Mouse (Mus musculus) midbrain, embryonic 16.5 days (tissue): ENCODE results near the gene Aldh3b2. TPM values are rescaled to one million over a fixed set of nuclear protein-coding genes. Genes with fewer than 3 reads are reported as not detected.

Experiments
- ATAC-seq: fragments of 200-750 bp; cut with Nextera tagmentation; 2 replicates; pipeline ENCODE4 v1.8.0; 2017; ENCODE audit warnings: moderate TSS enrichment
- H3K27ac ChIP-seq: fragments of 300-500 bp; sonication (generic); 2 replicates; pipeline ENCODE4 v1.5.1; 2014; ENCODE audit warnings: mild to moderate bottlenecking, low read length, mixed read lengths
- H3K27me3 ChIP-seq: fragments of 300-500 bp; sonication (generic); 2 replicates; pipeline ENCODE4 v1.6.1; 2014; ENCODE audit warnings: low read depth, low read length, mixed read lengths; ENCODE audit not compliant: control insufficient read depth, insufficient read depth
- H3K36me3 ChIP-seq: fragments of 300-500 bp; sonication (generic); 2 replicates; pipeline ENCODE4 v1.6.1; 2014; ENCODE audit warnings: mild to moderate bottlenecking, low read length, moderate library complexity, mixed read lengths; ENCODE audit not compliant: control insufficient read depth, insufficient read depth
- H3K4me1 ChIP-seq: fragments of 300-500 bp; sonication (generic); 2 replicates; pipeline ENCODE4 v1.6.1; 2014; ENCODE audit warnings: mild to moderate bottlenecking, low read length, mixed read lengths; ENCODE audit not compliant: control insufficient read depth, insufficient read depth
- H3K4me2 ChIP-seq: fragments of 300-500 bp; sonication (generic); 2 replicates; pipeline ENCODE4 v1.6.1; 2014; ENCODE audit warnings: mild to moderate bottlenecking, low read length, mixed read lengths
- H3K4me3 ChIP-seq: fragments of 300-500 bp; sonication (generic); 2 replicates; pipeline ENCODE4 v1.5.1; 2014; ENCODE audit warnings: low read depth, mild to moderate bottlenecking, low read length, moderate library complexity, mixed read lengths
- H3K9ac ChIP-seq: fragments of 300-500 bp; sonication (generic); 2 replicates; pipeline ENCODE4 v1.6.1; 2014; ENCODE audit warnings: low read depth, low read length, mixed read lengths
- H3K9me3 ChIP-seq: fragments of 300-500 bp; sonication (generic); replicated peaks from 2 replicates; pipeline ENCODE4 v1.6.1; 2014; ENCODE audit warnings: mild to moderate bottlenecking, low read length, mixed read lengths; ENCODE audit not compliant: control insufficient read depth, poor library complexity, severe bottlenecking
- WGBS: fragments of 180-500 bp; shearing (Covaris S2); extraction: QIAGEN DNeasy Blood & Tissue Kit; methylation state at CpG from one replicate; pipeline ENCODE4 v1.1.7; 2014; 5-methylcytosine and 5-hydroxymethylcytosine counted together
- polyA plus RNA-seq: library from polyadenylated mRNA; unstranded; fragments of >200 nt; fragmentation: Nextera tagmentation; extraction: Ambion mirVana; gene quantifications from 2 replicates; pipeline ENCODE4 v1.2.1, GENCODE M21; 2015

The Aldh3b2 gene
- polyA plus RNA-seq, 1 experiment from 2014 or later = 0.82 TPM

GRCm38 (mm10) chr19:4018743-4019583, 46.8 kb downstream of the Aldh3b2 start:
- Histone ChIP-seq H3K4me1 (no peaks in the 10 kb centered on the region), H3K27me3 (no peaks in the 10 kb centered on the region), H3K27ac (no peak overlapping the region), H3K4me3 (no peak overlapping the region), H3K4me2 (no peak overlapping the region), H3K9ac (no peak overlapping the region), H3K36me3 (no peaks in the 10 kb centered on the region), H3K9me3 (no peaks in the 10 kb centered on the region)
- peak; percentile 80 for ATAC-seq
- WGBS = 27% methylated on average over 18 of the region's 18 CpGs

GRCm38 (mm10) chr19:4023185-4023584, 51.1 kb downstream of the Aldh3b2 start:
- H3K36me3 ChIP-seq = no peaks in the 10 kb centered on the region
- no peak overlapping the region for H3K4me3 ChIP-seq
- H3K27me3 ChIP-seq = no peaks in the 10 kb centered on the region
- H3K9me3 ChIP-seq = no peaks in the 10 kb centered on the region
- H3K9ac ChIP-seq = no peak overlapping the region
- H3K27ac ChIP-seq = no peak overlapping the region
- 87% methylated on average over 7 of the region's 7 CpGs for WGBS
- no peak for ATAC-seq
- H3K4me1 ChIP-seq = no peaks in the 10 kb centered on the region
- no peak overlapping the region for H3K4me2 ChIP-seq

- Histone ChIP-seq H3K9me3 (no peaks in the 10 kb centered on the region), H3K27me3 (no peaks in the 10 kb centered on the region), H3K4me1 (no peaks in the 10 kb centered on the region), H3K9ac (no peak overlapping the region), H3K27ac (no peak overlapping the region), H3K4me2 (no peak overlapping the region), H3K36me3 (no peaks in the 10 kb centered on the region), H3K4me3 (no peak overlapping the region)
- ATAC-seq = no peak
Measured at GRCm38 (mm10) chr19:4027576-4027975, 55.4 kb downstream of the Aldh3b2 start.

Other genes starting within 250 kb of the Aldh3b2 start
- gene Kmt5b, start 204.9 kb upstream of the Aldh3b2 start, polyA plus RNA-seq = 50.3 and 59.6 TPM in 2 replicates
- 56.1 and 61.8 TPM in 2 replicates for gene Chka, start 120.6 kb upstream of the Aldh3b2 start, polyA plus RNA-seq
- gene Tcirg1, start 65.2 kb upstream of the Aldh3b2 start, polyA plus RNA-seq = 12.5 and 12.6 TPM in 2 replicates
- gene Ndufs8, start 59.6 kb upstream of the Aldh3b2 start, polyA plus RNA-seq = 229 and 245 TPM in 2 replicates
- 1.8 and 2.0 TPM in 2 replicates for gene Aldh3b1, start 42.5 kb upstream of the Aldh3b2 start, polyA plus RNA-seq
- gene Unc93b1, start 37.1 kb upstream of the Aldh3b2 start, polyA plus RNA-seq = 9.7 and 9.9 TPM in 2 replicates
- not detected in 2 replicates for gene Aldh3b3, start 13.7 kb upstream of the Aldh3b2 start, polyA plus RNA-seq
- gene Acy3, start 14.2 kb downstream of the Aldh3b2 start, polyA plus RNA-seq = 1.0 and 1.8 TPM in 2 replicates
- gene Tbx10, start 20.4 kb downstream of the Aldh3b2 start, polyA plus RNA-seq = not detected in 2 replicates
- gene Nudt8, start 28.3 kb downstream of the Aldh3b2 start, polyA plus RNA-seq = 24.5 and 28.8 TPM in 2 replicates
- gene Gm49405, start 28.3 kb downstream of the Aldh3b2 start, polyA plus RNA-seq = 6.4 and 6.6 TPM in 2 replicates
- 8.1 and 9.2 TPM in 2 replicates for gene Doc2g, start 31.0 kb downstream of the Aldh3b2 start, polyA plus RNA-seq
- 234 and 247 TPM in 2 replicates for gene Ndufv1, start 40.5 kb downstream of the Aldh3b2 start, polyA plus RNA-seq
- gene Gstp1, start 65.7 kb downstream of the Aldh3b2 start, polyA plus RNA-seq = 534 and 577 TPM in 2 replicates
- 1.3 and 5.2 TPM in 2 replicates for gene Gstp2, start 73.7 kb downstream of the Aldh3b2 start, polyA plus RNA-seq
- gene Gstp3, start 87.2 kb downstream of the Aldh3b2 start, polyA plus RNA-seq = not detected in 2 replicates
- gene Cabp2, start 109.2 kb downstream of the Aldh3b2 start, polyA plus RNA-seq = 0.44 TPM in 1 of 2 replicates, not detected in the other
- 83.1 and 83.2 TPM in 2 replicates for gene Cdk2ap2, start 124.9 kb downstream of the Aldh3b2 start, polyA plus RNA-seq
- 105 and 113 TPM in 2 replicates for gene Pitpnm1, start 127.7 kb downstream of the Aldh3b2 start, polyA plus RNA-seq
- 92.9 and 102 TPM in 2 replicates for gene Aip, start 153.5 kb downstream of the Aldh3b2 start, polyA plus RNA-seq
- 0.09 TPM in 1 of 2 replicates, not detected in the other for gene Gpr152, start 167.5 kb downstream of the Aldh3b2 start, polyA plus RNA-seq
- gene Cabp4, start 171.7 kb downstream of the Aldh3b2 start, polyA plus RNA-seq = 0.24 and 0.48 TPM in 2 replicates
- gene Coro1b, start 176.3 kb downstream of the Aldh3b2 start, polyA plus RNA-seq = 102 and 119 TPM in 2 replicates
- 0.28 TPM in 1 of 2 replicates, not detected in the other for gene Ptprcap, start 181.3 kb downstream of the Aldh3b2 start, polyA plus RNA-seq
- gene Rps6kb2, start 191.0 kb downstream of the Aldh3b2 start, polyA plus RNA-seq = 52.7 and 58.0 TPM in 2 replicates
- gene Carns1, start 203.2 kb downstream of the Aldh3b2 start, polyA plus RNA-seq = 5.2 and 6.7 TPM in 2 replicates
- 0.58 and 0.67 TPM in 2 replicates for gene Tbc1d10c, start 219.0 kb downstream of the Aldh3b2 start, polyA plus RNA-seq
- 520 and 542 TPM in 2 replicates for gene Ppp1ca, start 219.7 kb downstream of the Aldh3b2 start, polyA plus RNA-seq
- gene Rad9a, start 229.3 kb downstream of the Aldh3b2 start, polyA plus RNA-seq = 24.1 and 25.0 TPM in 2 replicates
- 0.40 and 0.68 TPM in 2 replicates for gene Clcf1, start 241.9 kb downstream of the Aldh3b2 start, polyA plus RNA-seq
- gene AC109138.7, start 242.0 kb downstream of the Aldh3b2 start, polyA plus RNA-seq = not detected in 2 replicates